20 mouse cellular contexts compared by ENCODE assay signal in the genomic region with DNA sequence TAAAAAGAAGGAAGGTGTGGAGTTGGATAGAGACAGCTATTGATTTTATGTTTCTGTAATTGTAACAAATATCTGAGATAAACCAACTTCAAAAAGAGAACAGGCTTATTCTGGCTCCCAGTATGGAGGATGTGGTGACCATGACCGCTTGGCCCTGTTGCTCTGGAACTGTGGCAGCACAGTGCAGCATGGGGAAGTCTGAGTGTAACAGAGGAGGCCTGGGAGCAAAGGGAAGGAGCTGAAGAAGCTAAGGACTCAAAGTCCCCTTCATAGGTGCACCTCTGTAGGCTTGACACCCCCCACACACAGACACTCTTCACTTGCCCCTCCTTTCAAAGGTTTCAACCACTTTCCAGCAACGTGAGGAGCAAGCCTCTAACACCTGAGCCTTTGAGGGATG.
DNase-seq lines count a peak whose midpoint lies in the region; ATAC-seq and TF ChIP-seq lines count a peak whose summit lies in the region.
"Had no signal": no experiment of that assay in that cellular context is flagged by ENCODE, and none has a peak within 500 bp of the region (broad histone marks: within the 10 kb centered on the region; RNA-seq: fewer than 3 reads in every experiment).

No protein-coding gene starts in this region.

- no peak for TF ChIP-seq POLR2A in kidney, adult 2 months (IDR thresholded peaks at IDR 0.05; ENCODE audit: low read depth, low read length)

- 0 out of 2 replicates have a peak, but pooled peaks cover 9% of the 10 kb centered on the region for H3K4me1 ChIP-seq in heart, embryonic 10.5 days
- no peaks in the 10 kb centered on the region for H3K4me1 ChIP-seq in forebrain, embryonic 14.5 days (ENCODE audit: control insufficient read depth, insufficient read depth, low read length)
- no peaks in the 10 kb centered on the region for H3K4me1 ChIP-seq in kidney, adult 2 months (ENCODE audit: control insufficient read depth, insufficient read depth, low read length)
- H3K4me1 ChIP-seq: forebrain, embryonic 13.5 days had no signal

- peak; percentile 72 for ATAC-seq in common myeloid progenitor, adult 5-6 weeks (replicated peaks; ENCODE audit: low read depth, poor library complexity, severe bottlenecking)
- ATAC-seq in hematopoietic stem cell, adult 5-6 weeks (replicated peaks in 1 of 2; ENCODE audit: insufficient read depth in 1 of 2, low FRiP score in 2 of 2, low TSS enrichment in 1 of 2, low read depth in 1 of 2, poor library complexity in 2 of 2, severe bottlenecking in 2 of 2): peak; percentile 68 to 80
- ATAC-seq in megakaryocyte progenitor cell, adult 5-6 weeks (replicated peaks; ENCODE audit: poor library complexity): peak; percentile 73
- no peak for ATAC-seq in forebrain, embryonic 14.5 days
- ATAC-seq: forebrain, embryonic 13.5 days; forebrain, embryonic 16.5 days had no signal

- intact Hi-C loops in heart, postnatal 10 days (cut with DNase I): no loop called here

- H3K27me3 ChIP-seq in heart, embryonic 10.5 days (ENCODE audit: insufficient read depth, poor library complexity, severe bottlenecking): no peaks in the 10 kb centered on the region
- no peaks in the 10 kb centered on the region for H3K27me3 ChIP-seq in forebrain, embryonic 14.5 days (replicated peaks; ENCODE audit: control insufficient read depth, insufficient read depth, low read length)
- no peaks in the 10 kb centered on the region for H3K27me3 ChIP-seq in kidney, adult 2 months (replicated peaks; ENCODE audit: control insufficient read depth, insufficient read depth, low read length)
- H3K27me3 ChIP-seq: embryonic facial prominence, embryonic 12.5 days; forebrain, embryonic 13.5 days had no signal

- H3K27ac ChIP-seq in heart, embryonic 10.5 days: no peak overlapping the region
- no peak overlapping the region for H3K27ac ChIP-seq in forebrain, embryonic 14.5 days (ENCODE audit: low read depth, low read length)
- no peak overlapping the region for H3K27ac ChIP-seq in kidney, adult 2 months (ENCODE audit: insufficient read depth, low read depth, low read length)
- H3K27ac ChIP-seq: embryonic facial prominence, embryonic 10.5 days; embryonic facial prominence, embryonic 12.5 days; forebrain, embryonic 13.5 days had no signal

- no peaks in the 10 kb centered on the region for H3K36me3 ChIP-seq in heart, embryonic 10.5 days
- no peaks in the 10 kb centered on the region for H3K36me3 ChIP-seq in forebrain, embryonic 14.5 days (ENCODE audit: control insufficient read depth, insufficient read depth, low read length)
- H3K36me3 ChIP-seq in kidney, adult 2 months (ENCODE audit: control insufficient read depth, insufficient read depth, low read length): no peaks in the 10 kb centered on the region
- H3K36me3 ChIP-seq: embryonic facial prominence, embryonic 10.5 days; embryonic facial prominence, embryonic 12.5 days had no signal

- DNase-seq in heart, embryonic 10.5 days (ENCODE audit: low spot score): peak; percentile 30
- no peak for DNase-seq in heart, postnatal 10 days
- no peak for DNase-seq in cerebellum, postnatal 36 days
- no peak for DNase-seq in forebrain, embryonic 14.5 days (ENCODE audit: low spot score)
- no peak for DNase-seq in kidney, adult 2 months
- DNase-seq: adrenal gland, adult 2 months; adrenal gland, postnatal 10 days; adrenal gland, postnatal 36 days; cerebellum, adult 11 months; cerebellum, adult 2 months; cerebellum, adult 9-10 months; cerebellum, postnatal 10 days; cerebellum, postnatal 25 days had no signal

- no peak overlapping the region for H3K4me3 ChIP-seq in heart, embryonic 10.5 days
- H3K4me3 ChIP-seq in forebrain, embryonic 14.5 days (ENCODE audit: low read depth, low read length): no peak overlapping the region
- H3K4me3 ChIP-seq in kidney, adult 2 months (ENCODE audit: insufficient read depth, low read depth, low read length): no peak overlapping the region
- H3K4me3 ChIP-seq: embryonic facial prominence, embryonic 10.5 days; embryonic facial prominence, embryonic 12.5 days; forebrain, embryonic 13.5 days had no signal

- WGBS in heart, embryonic 10.5 days: 63% methylated on average over 2 of the region's 2 CpGs
- 71% methylated on average over 2 of the region's 2 CpGs for WGBS in forebrain, embryonic 14.5 days
- WGBS in kidney, adult 2 months: 71% methylated on average over 2 of the region's 2 CpGs

- H3K4me2 ChIP-seq in forebrain, embryonic 14.5 days (ENCODE audit: low read length): no peak overlapping the region
- H3K4me2 ChIP-seq: embryonic facial prominence, embryonic 12.5 days; forebrain, embryonic 13.5 days had no signal

- no peaks in the 10 kb centered on the region for H3K9me3 ChIP-seq in heart, embryonic 10.5 days
- no peaks in the 10 kb centered on the region for H3K9me3 ChIP-seq in forebrain, embryonic 14.5 days (replicated peaks; ENCODE audit: control insufficient read depth, low read length)
- H3K9me3 ChIP-seq: embryonic facial prominence, embryonic 10.5 days; embryonic facial prominence, embryonic 12.5 days; forebrain, embryonic 13.5 days had no signal

- H3K9ac ChIP-seq in forebrain, embryonic 14.5 days (ENCODE audit: low read length): no peak overlapping the region
- H3K9ac ChIP-seq: embryonic facial prominence, embryonic 12.5 days; forebrain, embryonic 13.5 days had no signal

- TF ChIP-seq CTCF in kidney, adult 2 months (conservative IDR thresholded peaks at IDR 0.05; ENCODE audit: insufficient read depth, insufficient read length, low read depth, low read length): no peak
